Mouse (Mus musculus): ENCODE data around the gene Rnd1. TPM values are rescaled to one million over a fixed set of nuclear protein-coding genes. Genes with fewer than 3 reads are reported as not detected.
A peak's percentile ranks its signal among the peaks of the same experiment; 100 is the strongest.

The Rnd1 gene
- polyA plus RNA-seq, 1 experiment from 2014 or later: 0.66 TPM

DNA sequence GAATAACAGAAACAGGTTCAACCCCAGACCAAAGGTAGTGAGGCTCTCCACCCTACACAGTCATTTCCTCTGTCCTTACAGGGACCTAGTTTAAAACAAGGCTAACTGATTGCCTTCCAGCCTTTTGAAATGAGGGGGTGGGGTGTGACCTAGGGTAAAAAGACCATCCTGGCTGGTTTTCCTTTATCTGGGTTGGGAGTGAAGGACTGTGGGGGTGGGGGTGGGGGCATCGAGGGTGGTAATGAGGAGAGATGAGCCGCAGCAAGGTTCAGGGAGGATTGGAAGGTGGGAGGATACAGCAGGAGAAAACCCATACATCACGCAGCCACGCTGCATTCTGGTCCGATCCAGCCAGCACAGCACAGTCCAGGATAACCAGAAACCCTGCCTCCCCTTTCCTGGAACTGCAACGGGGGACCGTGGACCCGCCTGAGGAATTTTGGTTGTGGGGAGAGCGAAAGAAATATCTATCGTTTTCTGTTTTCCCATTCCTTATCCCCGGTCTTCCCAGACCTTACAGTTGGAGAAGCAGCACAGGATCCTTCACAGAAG is 2.2 kb downstream of the Rnd1 start:
- Histone ChIP-seq H3K4me1 (replicated peaks; ENCODE audit: insufficient read depth, low read length) (peaks cover 21% of the 10 kb centered on the region), H3K9me3 (replicated peaks; ENCODE audit: low read length) (no peaks in the 10 kb centered on the region), H3K4me3 (replicated peaks; ENCODE audit: low read depth, low read length) (no peak overlapping the region), H3K9ac (ENCODE audit: low read depth, low read length) (0 out of 2 replicates have a peak overlapping the region, but pooled peaks have one; percentile 23), H3K27me3 (ENCODE audit: insufficient read depth, low read length) (peaks cover 27% of the 10 kb centered on the region), H3K36me3 (ENCODE audit: insufficient read depth, low read length) (no peaks in the 10 kb centered on the region), H3K4me2 (ENCODE audit: low read length) (peak overlapping the region; percentile 67), H3K27ac (no peak overlapping the region)
- 6% methylated on average over 11 of the region's 11 CpGs for WGBS
- ATAC-seq (replicated peaks; ENCODE audit: low FRiP score, low read depth): no peak
- no peak for DNase-seq (ENCODE audit: low spot score)
- TF ChIP-seq CTCF (IDR thresholded peaks at IDR 0.05; ENCODE audit: low read depth): no peak

GRCm38 (mm10) chr15:98674284-98674993 is 2.8 kb downstream of the Rnd1 start:
- 18% methylated on average over 7 of the region's 7 CpGs for WGBS
- ATAC-seq (replicated peaks; ENCODE audit: low FRiP score, low read depth) (no peak), DNase-seq (ENCODE audit: low spot score) (no peak)
- Histone ChIP-seq H3K9ac (ENCODE audit: low read depth, low read length) (no peak overlapping the region), H3K4me1 (replicated peaks; ENCODE audit: insufficient read depth, low read length) (peaks cover 21% of the 10 kb centered on the region), H3K4me2 (ENCODE audit: low read length) (peak overlapping the region; percentile 67), H3K9me3 (replicated peaks; ENCODE audit: low read length) (no peaks in the 10 kb centered on the region), H3K27me3 (ENCODE audit: insufficient read depth, low read length) (peaks cover 27% of the 10 kb centered on the region), H3K36me3 (ENCODE audit: insufficient read depth, low read length) (no peaks in the 10 kb centered on the region), H3K4me3 (replicated peaks; ENCODE audit: low read depth, low read length) (no peak overlapping the region), H3K27ac (no peak overlapping the region)
- no peak for TF ChIP-seq CTCF (IDR thresholded peaks at IDR 0.05; ENCODE audit: low read depth)

DNA sequence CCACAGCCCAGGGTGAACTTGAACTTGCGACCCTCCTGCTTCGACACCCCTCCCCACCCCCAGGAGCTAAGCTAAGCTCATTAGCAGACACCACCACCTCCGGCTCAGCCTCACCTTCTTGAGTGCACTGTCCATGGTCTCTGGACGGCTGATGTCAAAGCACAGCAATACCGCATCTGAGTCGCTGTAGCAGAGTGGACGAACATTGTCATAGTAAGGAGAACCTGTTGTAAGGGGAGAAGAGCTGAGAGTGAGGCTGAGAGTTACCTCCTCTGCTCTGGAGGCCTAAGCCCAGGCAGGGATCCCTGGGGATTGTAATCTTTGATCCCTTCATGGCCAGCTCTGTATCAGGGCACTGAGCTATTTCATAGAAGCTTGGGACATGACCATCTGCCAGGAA is 3.5 kb downstream of the Rnd1 start:
- no peak overlapping the region for H3K4me2 ChIP-seq (ENCODE audit: low read length)
- H3K9ac ChIP-seq (ENCODE audit: low read depth, low read length): no peak overlapping the region
- peaks cover 21% of the 10 kb centered on the region for H3K4me1 ChIP-seq (replicated peaks; ENCODE audit: insufficient read depth, low read length)
- no peaks in the 10 kb centered on the region for H3K9me3 ChIP-seq (replicated peaks; ENCODE audit: low read length)
- WGBS: 81% methylated on average over 7 of the region's 7 CpGs
- ATAC-seq (replicated peaks; ENCODE audit: low FRiP score, low read depth) (no peak), DNase-seq (ENCODE audit: low spot score) (no peak)
- no peak overlapping the region for H3K27ac ChIP-seq
- H3K36me3 ChIP-seq (ENCODE audit: insufficient read depth, low read length): no peaks in the 10 kb centered on the region
- no peak overlapping the region for H3K4me3 ChIP-seq (replicated peaks; ENCODE audit: low read depth, low read length)
- peaks cover 27% of the 10 kb centered on the region for H3K27me3 ChIP-seq (ENCODE audit: insufficient read depth, low read length)
- TF ChIP-seq CTCF (IDR thresholded peaks at IDR 0.05; ENCODE audit: low read depth): no peak

DNA sequence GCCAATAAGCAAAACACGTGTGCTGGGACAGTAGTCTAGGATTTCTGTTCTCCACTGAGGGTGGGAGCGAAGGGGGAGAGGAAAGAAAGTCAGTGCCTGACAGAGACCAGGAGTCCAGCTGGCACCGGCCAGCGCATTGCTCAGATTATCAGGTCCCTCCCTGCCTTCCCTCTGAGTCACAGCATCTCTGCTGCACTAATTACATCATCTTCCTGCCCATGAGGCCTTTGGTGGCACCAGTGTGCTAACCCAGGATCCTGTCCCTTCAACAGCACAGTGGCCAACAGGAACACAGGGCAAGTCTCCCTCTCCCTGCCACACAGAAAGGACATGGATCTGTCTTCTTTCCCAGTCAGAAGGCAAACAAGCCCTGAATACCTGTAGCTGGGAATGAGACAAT is 4.7 kb downstream of the Rnd1 start:
- Histone ChIP-seq H3K9ac (ENCODE audit: low read depth, low read length) (no peak overlapping the region), H3K27me3 (ENCODE audit: insufficient read depth, low read length) (peaks cover 27% of the 10 kb centered on the region), H3K4me3 (replicated peaks; ENCODE audit: low read depth, low read length) (no peak overlapping the region), H3K9me3 (replicated peaks; ENCODE audit: low read length) (no peaks in the 10 kb centered on the region), H3K4me2 (ENCODE audit: low read length) (no peak overlapping the region), H3K27ac (no peak overlapping the region), H3K36me3 (ENCODE audit: insufficient read depth, low read length) (no peaks in the 10 kb centered on the region), H3K4me1 (replicated peaks; ENCODE audit: insufficient read depth, low read length) (peaks cover 21% of the 10 kb centered on the region)
- 59% methylated on average over 4 of the region's 4 CpGs for WGBS
- TF ChIP-seq CTCF (IDR thresholded peaks at IDR 0.05; ENCODE audit: low read depth): no peak
- ATAC-seq (replicated peaks; ENCODE audit: low FRiP score, low read depth) (no peak), DNase-seq (ENCODE audit: low spot score) (no peak)

GRCm38 (mm10) chr15:98664042-98664907 is 13.0 kb downstream of the Rnd1 start:
- 78% methylated on average over 11 of the region's 11 CpGs for WGBS

More at GRCm38 (mm10) chr15:98664042-98664907, 13.0 kb downstream of the Rnd1 start:
- DNase-seq (ENCODE audit: low spot score): peak; percentile 89
- H3K4me1 ChIP-seq (replicated peaks; ENCODE audit: insufficient read depth, low read length): no peaks in the 10 kb centered on the region
- no peaks in the 10 kb centered on the region for H3K27me3 ChIP-seq (ENCODE audit: insufficient read depth, low read length)
- H3K27ac ChIP-seq: no peak overlapping the region
- H3K9me3 ChIP-seq (replicated peaks; ENCODE audit: low read length): no peaks in the 10 kb centered on the region
- TF ChIP-seq CTCF (IDR thresholded peaks at IDR 0.05; ENCODE audit: low read depth): peak; percentile 61
- no peak overlapping the region for H3K4me3 ChIP-seq (replicated peaks; ENCODE audit: low read depth, low read length)
- H3K4me2 ChIP-seq (ENCODE audit: low read length): no peak overlapping the region
- no peaks in the 10 kb centered on the region for H3K36me3 ChIP-seq (ENCODE audit: insufficient read depth, low read length)
- H3K9ac ChIP-seq (ENCODE audit: low read depth, low read length): no peak overlapping the region
- no peak for ATAC-seq (replicated peaks; ENCODE audit: low FRiP score, low read depth)

Measured in kidney, postnatal 0 days (tissue).